Mouse (Mus musculus) stomach, postnatal 0 days (tissue): Measurements from ENCODE around the gene Lmnb2. TPM values are rescaled to one million over a fixed set of nuclear protein-coding genes. Genes with fewer than 3 reads are reported as not detected.
A peak's percentile ranks its signal among the peaks of the same experiment; 100 is the strongest.

ENCODE experiments used
- ATAC-seq: fragments of 200-750 bp; cut with Nextera tagmentation; 2 replicates; pipeline ENCODE4 v1.8.0; 2017; ENCODE audit not compliant: low FRiP score, low TSS enrichment
- DNase-seq: peaks from one replicate; pipeline ENCODE4 v3.0.0-alpha.2; 2016; ENCODE audit warnings: low spot score
- H3K27ac ChIP-seq: fragments of 300-500 bp; sonication (generic); replicated peaks from 2 replicates; pipeline ENCODE4 v1.5.1; 2014; ENCODE audit warnings: mild to moderate bottlenecking, control low read depth
- H3K27me3 ChIP-seq: fragments of 300-500 bp; sonication (generic); 2 replicates; pipeline ENCODE4 v1.6.1; 2014; ENCODE audit warnings: low read length; ENCODE audit not compliant: control insufficient read depth, insufficient read depth
- H3K36me3 ChIP-seq: fragments of 300-500 bp; sonication (generic); 2 replicates; pipeline ENCODE4 v1.6.1; 2014; ENCODE audit warnings: low read length, mixed read lengths; ENCODE audit not compliant: control insufficient read depth, insufficient read depth
- H3K4me1 ChIP-seq: fragments of 300-500 bp; sonication (generic); replicated peaks from 2 replicates; pipeline ENCODE4 v1.6.1; 2014; ENCODE audit warnings: antibody characterized with exemption; ENCODE audit not compliant: control insufficient read depth, insufficient read depth
- H3K4me2 ChIP-seq: fragments of 300-500 bp; sonication (generic); replicated peaks from 2 replicates; pipeline ENCODE4 v1.6.1; 2014; ENCODE audit warnings: low read depth, mild to moderate bottlenecking, control low read depth, moderate library complexity
- H3K4me3 ChIP-seq: fragments of 300-500 bp; sonication (generic); 2 replicates; pipeline ENCODE4 v1.5.1; 2014; ENCODE audit warnings: low read depth, low read length, control low read depth
- H3K9ac ChIP-seq: fragments of 300-500 bp; sonication (generic); 2 replicates; pipeline ENCODE4 v1.6.1; 2014; ENCODE audit warnings: mild to moderate bottlenecking, low read length, control low read depth, mixed read lengths
- H3K9me3 ChIP-seq: fragments of 300-500 bp; sonication (generic); 2 replicates; pipeline ENCODE4 v1.6.1; 2016; ENCODE audit warnings: low read length; ENCODE audit not compliant: control insufficient read depth
- CTCF ChIP-seq: IDR thresholded peaks from 2 replicates; pipeline ENCODE4 v1.5.1; 2016; ENCODE audit warnings: antibody characterized with exemption, low read depth, mild to moderate bottlenecking, moderate library complexity
- EP300 ChIP-seq: optimal IDR thresholded peaks from 2 replicates; pipeline ENCODE3; 2016; ENCODE audit warnings: antibody characterized with exemption
- WGBS: fragments of 180-500 bp; shearing (Covaris S2); extraction: QIAGEN DNeasy Blood & Tissue Kit; methylation state at CpG from one replicate; pipeline ENCODE4 v1.1.7; 2014; 5-methylcytosine and 5-hydroxymethylcytosine counted together
- polyA plus RNA-seq: library from polyadenylated mRNA; unstranded; fragments of >200 nt; fragmentation: Nextera tagmentation; extraction: Ambion mirVana; gene quantifications from 2 replicates; pipeline ENCODE4 v1.2.1, GENCODE M21; 2015

The Lmnb2 gene
- 12.0 and 12.4 TPM in 2 replicates for polyA plus RNA-seq

DNA sequence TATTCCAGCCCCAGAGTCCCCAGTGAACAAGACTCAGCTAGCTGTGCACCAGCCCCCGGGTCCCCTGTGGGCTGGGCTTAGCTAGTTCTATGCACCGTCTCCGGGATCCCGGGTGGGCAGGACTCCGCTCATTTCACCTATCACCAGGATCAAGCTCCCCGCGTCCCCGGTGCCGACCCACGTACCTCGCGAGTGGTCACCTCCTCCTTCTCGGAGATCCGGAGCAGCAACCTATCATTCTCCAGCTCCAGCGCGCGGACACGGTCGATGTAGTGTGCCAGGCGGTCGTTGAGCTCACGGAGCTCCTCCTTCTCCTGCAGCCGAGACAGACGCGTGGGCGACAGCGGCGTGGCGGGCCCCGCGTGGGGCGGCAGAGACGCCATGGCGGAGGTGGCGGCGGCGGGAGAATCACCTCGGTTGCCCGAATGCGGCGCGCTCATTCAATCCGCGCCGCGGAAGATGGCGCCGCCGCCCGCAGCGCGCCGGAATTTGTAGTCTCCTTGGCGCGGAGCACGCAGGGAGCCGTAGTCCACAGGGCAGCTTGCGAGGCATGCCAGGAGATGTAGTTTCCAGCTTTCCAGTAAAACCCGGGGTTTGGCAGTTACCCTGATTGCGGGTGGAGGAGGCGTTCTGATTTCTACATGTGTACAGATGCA lies at the start of gene Lmnb2:
Gene Lmnb2 (minus strand): TSS at position 467 of the 656 bp plus-strand sequence.
- DNase-seq (peak; percentile 81), ATAC-seq (peak; percentile 47)
- WGBS, result under 1% methylated on average over 61 of the region's 61 CpGs

GRCm38 (mm10) chr10:80967101-80967656 lies 49.1 kb upstream of the Lmnb2 start:
- no peak for DNase-seq

More for the DNA sequence above, at the start of gene Lmnb2:
- H3K27ac ChIP-seq, result peak within 1 kb of the TSS; percentile 81
- H3K9ac ChIP-seq, result peak within 1 kb of the TSS; percentile 74
- H3K36me3 ChIP-seq, result no peaks in the 10 kb centered on the region
- H3K4me1 ChIP-seq, result peaks cover 5% of the 10 kb centered on the region; the same call in 1 of the 2 replicates
- peak within 1 kb of the TSS; percentile 91 for H3K4me3 ChIP-seq
- no peaks in the 10 kb centered on the region for H3K9me3 ChIP-seq
- H3K4me2 ChIP-seq, result peak within 1 kb of the TSS; percentile 95
- TF ChIP-seq CTCF, result peak; percentile 28
- TF ChIP-seq EP300, result no peak
- no peaks in the 10 kb centered on the region for H3K27me3 ChIP-seq

DNA sequence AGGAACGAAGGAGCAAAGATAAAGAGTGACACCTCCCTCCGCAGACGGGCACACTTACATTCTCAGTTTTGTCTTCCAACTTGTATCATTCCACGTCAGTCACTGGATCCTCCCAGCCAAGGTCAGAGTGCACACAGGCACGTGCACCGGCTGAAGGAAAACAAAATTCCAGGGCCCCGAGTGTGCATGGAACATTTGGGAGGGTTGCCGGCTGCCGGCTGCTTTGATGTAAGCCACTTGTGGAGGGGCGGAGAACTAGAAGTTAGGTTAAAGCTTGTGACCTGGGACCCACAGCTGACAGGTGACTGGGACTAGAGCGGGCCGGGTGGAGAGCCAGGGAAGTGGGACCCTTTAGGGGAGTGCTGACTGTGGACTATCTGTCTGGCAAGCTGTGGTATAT lies 48.3 kb upstream of the Lmnb2 start:
- no peak for DNase-seq
- ATAC-seq, result no peak
- Histone ChIP-seq H3K9me3 (no peaks in the 10 kb centered on the region), H3K36me3 (no peaks in the 10 kb centered on the region), H3K4me3 (no peak overlapping the region), H3K27ac (no peak overlapping the region), H3K4me1 (peaks cover 12% of the 10 kb centered on the region), H3K4me2 (no peak overlapping the region), H3K9ac (no peak overlapping the region), H3K27me3 (no peaks in the 10 kb centered on the region)
- TF ChIP-seq CTCF, result no peak
- no peak for TF ChIP-seq EP300
- WGBS, result 31% methylated on average over 12 of the region's 12 CpGs

More at GRCm38 (mm10) chr10:80967101-80967656, 49.1 kb upstream of the Lmnb2 start:
- WGBS, result 61% methylated on average over 3 of the region's 3 CpGs
- Histone ChIP-seq H3K4me2 (no peak overlapping the region), H3K27me3 (no peaks in the 10 kb centered on the region), H3K36me3 (no peaks in the 10 kb centered on the region), H3K9ac (no peak overlapping the region), H3K4me3 (no peak overlapping the region), H3K27ac (no peak overlapping the region), H3K9me3 (no peaks in the 10 kb centered on the region), H3K4me1 (peaks cover 11% of the 10 kb centered on the region)
- TF ChIP-seq CTCF, result no peak
- ATAC-seq, result no peak

DNA sequence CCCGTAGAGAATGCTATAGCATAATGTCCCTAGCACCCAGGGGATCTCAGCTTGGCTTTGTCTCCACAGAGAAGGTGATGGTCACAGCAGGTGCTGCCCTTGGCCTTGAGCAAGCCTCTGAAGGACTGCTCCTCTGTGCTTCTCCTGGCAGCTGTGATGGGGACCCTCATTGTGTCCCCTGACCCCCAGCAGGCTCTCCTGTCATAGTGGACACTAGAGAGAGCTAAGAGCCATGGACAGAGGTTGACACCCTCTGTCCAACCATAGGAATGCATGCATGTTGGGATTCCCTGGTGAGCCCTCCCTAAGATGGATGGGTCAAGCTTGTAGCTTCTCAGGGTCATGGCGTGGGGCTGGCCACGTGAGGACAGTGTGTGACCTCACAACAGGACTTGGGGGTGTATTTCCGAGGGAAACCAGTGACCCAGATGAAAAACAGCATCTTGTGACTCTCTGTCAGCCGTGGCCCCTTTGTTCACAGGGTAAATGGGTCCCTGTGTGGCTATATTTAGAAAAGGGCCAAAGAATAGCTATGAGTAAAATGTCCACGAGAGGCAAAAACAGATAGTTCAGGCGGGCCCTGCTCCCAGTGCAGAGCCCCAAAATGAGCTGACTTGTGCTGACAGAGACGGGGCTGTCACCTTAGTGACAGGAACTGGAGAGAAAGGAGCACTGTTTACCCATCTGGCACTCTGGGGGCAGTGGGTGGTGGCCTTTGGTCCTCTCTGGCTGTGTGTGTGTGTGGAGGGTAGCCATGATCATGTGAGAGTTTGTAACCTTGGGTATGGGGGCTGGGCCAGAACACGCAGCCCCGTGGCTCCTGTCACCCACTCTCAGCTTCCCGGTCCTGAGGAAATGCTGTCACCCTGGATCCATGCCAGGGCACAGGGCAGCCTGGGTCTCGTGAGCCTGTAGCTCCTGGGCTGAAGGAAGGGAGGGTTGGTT lies 45.3 kb upstream of the Lmnb2 start:
- H3K27me3 ChIP-seq, result no peaks in the 10 kb centered on the region
- H3K4me3 ChIP-seq, result no peak overlapping the region
- H3K9me3 ChIP-seq, result no peaks in the 10 kb centered on the region
- H3K9ac ChIP-seq, result peak overlapping the region; percentile 23; the same call in 1 of the 2 replicates
- no peak overlapping the region for H3K4me2 ChIP-seq
- peak overlapping the region; percentile 8; the same call in 1 of the 2 replicates for H3K27ac ChIP-seq
- no peaks in the 10 kb centered on the region for H3K36me3 ChIP-seq
- DNase-seq (peak; percentile 45), ATAC-seq (no peak)
- peaks cover 14% of the 10 kb centered on the region for H3K4me1 ChIP-seq
- TF ChIP-seq EP300 (no peak), CTCF (no peak)
- WGBS, result 45% methylated on average over 11 of the region's 12 CpGs

- no peaks in the 10 kb centered on the region for H3K9me3 ChIP-seq
- DNase-seq (no peak), ATAC-seq (no peak)
- TF ChIP-seq EP300 (no peak), CTCF (no peak)
- no peaks in the 10 kb centered on the region for H3K27me3 ChIP-seq
- WGBS, result 27% methylated on average over 5 of the region's 5 CpGs
- peak overlapping the region; percentile 88 for H3K27ac ChIP-seq
- H3K4me1 ChIP-seq, result peaks cover 14% of the 10 kb centered on the region
- H3K36me3 ChIP-seq, result no peaks in the 10 kb centered on the region
- H3K4me2 ChIP-seq, result no peak overlapping the region
- no peak overlapping the region for H3K4me3 ChIP-seq
- H3K9ac ChIP-seq, result no peak overlapping the region
These were observed 44.5 kb upstream of the Lmnb2 start for GRCm38 (mm10) chr10:80962585-80962984.
